Mouse (Mus musculus) erythroblast, embryonic 14.5 days (primary cell): ENCODE data around the gene Banp.

Experiments
- GATA1 ChIP-seq: IDR thresholded peaks from 2 replicates; pipeline ENCODE4 v1.6.1; 2012; ENCODE audit warnings: low read length, inconsistent platforms, mixed read lengths
- TAL1 ChIP-seq: IDR thresholded peaks from 3 replicates; pipeline ENCODE4 v1.6.1; 2012; ENCODE audit warnings: low read length, inconsistent platforms, mixed read lengths

- TF ChIP-seq GATA1: no peak
- TF ChIP-seq TAL1: no peak
These were observed 28.0 kb upstream of the Banp start for GRCm38 (mm10) chr8:121921582-121921981.
